Comparison of ENCODE assay signal across 13 mouse cellular contexts in the genomic region with DNA sequence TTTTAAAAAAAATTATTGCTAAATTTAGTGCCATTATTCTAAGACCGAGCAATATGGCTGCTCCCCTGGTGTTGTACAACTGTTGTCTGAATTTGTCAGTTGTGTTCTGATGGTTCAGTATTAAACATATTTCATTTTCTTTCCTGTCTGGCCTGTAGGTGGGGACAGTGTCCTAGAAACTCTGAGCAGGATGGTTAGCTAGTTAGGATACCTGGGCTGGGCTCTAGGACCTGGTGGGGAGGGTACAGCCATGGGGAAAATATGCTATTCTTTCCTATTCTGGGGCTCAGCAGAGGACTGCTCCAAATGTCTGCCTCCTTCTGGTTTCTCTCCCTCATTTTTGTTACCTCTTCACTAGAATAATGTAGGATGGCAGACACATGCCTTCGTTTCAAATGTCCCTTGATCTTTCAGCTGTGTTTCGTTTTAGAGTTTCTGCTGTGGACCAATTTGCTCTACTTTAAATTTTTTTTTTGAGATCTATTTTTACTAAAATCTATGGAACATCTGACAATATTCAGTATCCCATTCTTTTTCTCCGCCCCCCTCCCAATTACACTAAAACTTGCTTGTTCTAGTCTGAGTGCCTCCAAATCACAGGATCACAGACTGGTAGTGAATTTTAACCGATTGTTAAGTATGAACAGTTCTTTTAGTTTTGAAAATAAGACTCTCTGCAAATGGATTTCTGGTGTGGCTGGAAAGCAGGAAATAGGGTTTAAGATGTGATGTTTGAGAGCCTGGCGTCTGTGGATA.
A peak's percentile ranks its signal among the peaks of the same experiment; 100 is the strongest.
DNase-seq lines count a peak whose midpoint lies in the region; ATAC-seq and TF ChIP-seq lines count a peak whose summit lies in the region.
"Had no signal": no experiment of that assay in that cellular context is flagged by ENCODE, and none has a peak within 500 bp of the region (broad histone marks: within the 10 kb centered on the region; RNA-seq: fewer than 3 reads in every experiment).

No protein-coding gene starts in this region.

- peak; percentile 46 for TF ChIP-seq CTCF in heart, postnatal 0 days (IDR thresholded peaks at IDR 0.05; ENCODE audit: low read depth)

- no peak overlapping the region for H3K27ac ChIP-seq in heart, postnatal 0 days (ENCODE audit: low read depth)
- no peak overlapping the region for H3K27ac ChIP-seq in neural tube, embryonic 13.5 days (replicated peaks)
- H3K27ac ChIP-seq in hindbrain, embryonic 16.5 days (ENCODE audit: low read depth, low read length), result no peak overlapping the region
- H3K27ac ChIP-seq: embryonic facial prominence, embryonic 13.5 days; heart, embryonic 10.5 days had no signal

- TF ChIP-seq EP300 in heart, postnatal 0 days (IDR thresholded peaks at IDR 0.05; ENCODE audit: low read depth), result no peak

- no peaks in the 10 kb centered on the region for H3K27me3 ChIP-seq in heart, postnatal 0 days (ENCODE audit: control insufficient read depth, insufficient read depth, low read length)
- no peaks in the 10 kb centered on the region for H3K27me3 ChIP-seq in neural tube, embryonic 13.5 days
- H3K27me3 ChIP-seq in hindbrain, embryonic 16.5 days (replicated peaks; ENCODE audit: control insufficient read depth, insufficient read depth, low read length), result no peaks in the 10 kb centered on the region
- H3K27me3 ChIP-seq: embryonic facial prominence, embryonic 13.5 days had no signal

- 81% methylated on average over 6 of the region's 6 CpGs for WGBS in heart, postnatal 0 days
- 88% methylated on average over 6 of the region's 6 CpGs for WGBS in neural tube, embryonic 13.5 days
- WGBS in hindbrain, embryonic 16.5 days, result 86% methylated on average over 6 of the region's 6 CpGs

- no peak for ATAC-seq in heart, postnatal 0 days (ENCODE audit: insufficient read depth, low read depth)
- 0 out of 2 replicates have a peak, but pooled peaks have one; percentile 47 for ATAC-seq in neural tube, embryonic 13.5 days (ENCODE audit: low read depth)
- peak; percentile 54; the same call in 1 of the 2 replicates for ATAC-seq in hindbrain, embryonic 16.5 days

- no peaks in the 10 kb centered on the region for H3K9me3 ChIP-seq in heart, postnatal 0 days (replicated peaks; ENCODE audit: control insufficient read depth, low read length)
- H3K9me3 ChIP-seq in neural tube, embryonic 13.5 days, result no peaks in the 10 kb centered on the region
- H3K9me3 ChIP-seq in hindbrain, embryonic 16.5 days (ENCODE audit: control insufficient read depth, low read length), result no peaks in the 10 kb centered on the region
- H3K9me3 ChIP-seq: embryonic facial prominence, embryonic 13.5 days; G1E; heart, embryonic 10.5 days had no signal

- no peak overlapping the region for H3K9ac ChIP-seq in heart, postnatal 0 days (replicated peaks; ENCODE audit: low read depth, low read length)
- H3K9ac ChIP-seq in neural tube, embryonic 13.5 days, result no peak overlapping the region
- H3K9ac ChIP-seq in hindbrain, embryonic 16.5 days (ENCODE audit: low read depth, low read length), result no peak overlapping the region
- H3K9ac ChIP-seq: embryonic facial prominence, embryonic 13.5 days had no signal

- no peaks in the 10 kb centered on the region for H3K36me3 ChIP-seq in heart, postnatal 0 days (replicated peaks; ENCODE audit: control insufficient read depth, insufficient read depth, low read length)
- no peaks in the 10 kb centered on the region for H3K36me3 ChIP-seq in neural tube, embryonic 13.5 days
- no peaks in the 10 kb centered on the region for H3K36me3 ChIP-seq in hindbrain, embryonic 16.5 days (ENCODE audit: control insufficient read depth, insufficient read depth, low read length)
- H3K36me3 ChIP-seq: embryonic facial prominence, embryonic 13.5 days; G1E; heart, embryonic 10.5 days had no signal

- no peak overlapping the region for H3K4me2 ChIP-seq in heart, postnatal 0 days (ENCODE audit: low read depth, low read length)
- H3K4me2 ChIP-seq in neural tube, embryonic 13.5 days, result no peak overlapping the region
- H3K4me2 ChIP-seq in hindbrain, embryonic 16.5 days (ENCODE audit: low read length), result no peak overlapping the region
- H3K4me2 ChIP-seq: embryonic facial prominence, embryonic 13.5 days; liver, embryonic 11.5 days had no signal

- H3K4me1 ChIP-seq in heart, postnatal 0 days (ENCODE audit: control insufficient read depth, insufficient read depth), result no peaks in the 10 kb centered on the region
- H3K4me1 ChIP-seq in neural tube, embryonic 13.5 days (replicated peaks), result no peaks in the 10 kb centered on the region
- no peaks in the 10 kb centered on the region for H3K4me1 ChIP-seq in hindbrain, embryonic 16.5 days (ENCODE audit: control insufficient read depth, insufficient read depth, low read depth, low read length)
- H3K4me1 ChIP-seq: embryonic facial prominence, embryonic 13.5 days; heart, embryonic 10.5 days had no signal

- H3K4me3 ChIP-seq in heart, postnatal 0 days (ENCODE audit: low read depth, low read length), result no peak overlapping the region
- H3K4me3 ChIP-seq in neural tube, embryonic 13.5 days, result no peak overlapping the region
- H3K4me3 ChIP-seq in hindbrain, embryonic 16.5 days (ENCODE audit: low read length), result no peak overlapping the region
- H3K4me3 ChIP-seq: embryonic facial prominence, embryonic 13.5 days; heart, embryonic 10.5 days had no signal

- no peak for DNase-seq in heart, postnatal 0 days (ENCODE audit: low spot score)
- DNase-seq in heart, adult 9 months (ENCODE audit: low spot score in 2 of 2), result no peak
- no peak for DNase-seq in neural tube, embryonic 10.5 days (ENCODE audit: extremely low spot score, low spot score)
- peak; percentile 35 for DNase-seq in telencephalon, adult 2 months (ENCODE audit: low read depth, low spot score)
- DNase-seq in gastrocnemius, postnatal 25 days, result no peak
- DNase-seq: adrenal gland, adult 8-10 months; kidney, postnatal 4 days had no signal
